Mouse (Mus musculus): ENCODE measurements around the gene Notch3. TPM values are rescaled to one million over a fixed set of nuclear protein-coding genes. Genes with fewer than 3 reads are reported as not detected.

Gene Notch3
- polyA plus RNA-seq, 1 experiment: 8.3 TPM

- peaks cover 14% of the 10 kb centered on the region for H3K4me1 ChIP-seq (ENCODE audit: control insufficient read depth, insufficient read depth, insufficient read length, low read length)
- H3K4me3 ChIP-seq (ENCODE audit: low read depth, low read length): no peak overlapping the region
- 61% methylated on average over 4 of the region's 4 CpGs for WGBS
- H3K36me3 ChIP-seq (ENCODE audit: control insufficient read depth, insufficient read depth, low read length): no peaks in the 10 kb centered on the region
- no peak for TF ChIP-seq CTCF (IDR thresholded peaks at IDR 0.05; ENCODE audit: extremely low read depth, insufficient read length, insufficient replicate concordance, low read depth, low read length)
- TF ChIP-seq POLR2A (IDR thresholded peaks at IDR 0.05; ENCODE audit: low read depth, low read length): no peak
- no peak overlapping the region for H3K27ac ChIP-seq (ENCODE audit: insufficient read depth, low read depth, low read length)
- H3K27me3 ChIP-seq (ENCODE audit: control insufficient read depth, insufficient read depth, low read length): peaks cover 4% of the 10 kb centered on the region
Measured at GRCm38 (mm10) chr17:32160882-32161281, 5.8 kb downstream of the Notch3 start.

DNA sequence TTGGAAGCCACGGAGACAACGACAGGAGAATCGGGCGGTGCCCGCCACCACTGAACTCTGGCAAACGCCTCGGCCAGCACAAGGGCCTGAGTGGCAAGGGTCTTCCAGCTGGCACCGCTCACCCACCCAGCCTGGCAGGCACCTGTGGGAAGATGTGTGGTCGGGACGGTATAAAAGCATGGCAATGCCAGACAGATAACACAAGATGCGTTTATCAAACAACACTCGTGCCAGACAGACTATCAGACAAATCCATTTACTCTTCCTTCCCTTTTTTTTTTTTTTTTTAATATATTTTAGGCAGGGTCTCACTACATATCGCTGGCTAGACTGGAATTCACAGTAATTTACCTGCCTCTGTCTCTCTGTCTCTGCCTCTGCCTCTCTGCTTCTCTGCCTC lies 7.8 kb downstream of the Notch3 start:
- Histone ChIP-seq H3K27me3 (ENCODE audit: control insufficient read depth, insufficient read depth, low read length) (0 out of 2 replicates have a peak, but pooled peaks cover 4% of the 10 kb centered on the region), H3K4me1 (ENCODE audit: control insufficient read depth, insufficient read depth, insufficient read length, low read length) (peaks cover 6% of the 10 kb centered on the region), H3K27ac (ENCODE audit: insufficient read depth, low read depth, low read length) (no peak overlapping the region), H3K36me3 (ENCODE audit: control insufficient read depth, insufficient read depth, low read length) (no peaks in the 10 kb centered on the region), H3K4me3 (ENCODE audit: low read depth, low read length) (no peak overlapping the region)
- TF ChIP-seq POLR2A (IDR thresholded peaks at IDR 0.05; ENCODE audit: low read depth, low read length) (no peak), CTCF (IDR thresholded peaks at IDR 0.05; ENCODE audit: extremely low read depth, insufficient read length, insufficient replicate concordance, low read depth, low read length) (no peak)
- WGBS: 57% methylated on average over 13 of the region's 13 CpGs

DNA sequence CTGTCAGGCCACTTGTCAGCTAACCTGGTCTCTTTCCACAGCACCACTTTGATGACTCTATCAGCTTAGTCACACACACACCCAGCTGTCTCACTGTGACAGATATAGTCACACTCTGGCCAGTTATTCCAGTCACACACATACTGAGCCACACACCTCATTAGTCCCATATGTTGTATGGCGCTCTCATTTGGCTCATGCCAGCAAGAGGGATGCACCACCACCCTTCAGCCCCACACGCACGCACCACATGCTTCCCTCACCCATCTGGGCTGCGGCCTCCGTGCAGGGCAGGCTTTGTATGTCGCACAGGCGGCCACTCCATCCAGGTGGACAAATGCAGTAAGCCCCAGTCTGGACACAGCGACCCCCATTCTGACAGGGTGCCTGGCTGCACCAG lies 19.9 kb downstream of the Notch3 start:
- 95% methylated on average over 8 of the region's 8 CpGs for WGBS
- H3K27me3 ChIP-seq (ENCODE audit: control insufficient read depth, insufficient read depth, low read length): no peaks in the 10 kb centered on the region
- no peak overlapping the region for H3K27ac ChIP-seq (ENCODE audit: insufficient read depth, low read depth, low read length)
- H3K4me1 ChIP-seq (ENCODE audit: control insufficient read depth, insufficient read depth, insufficient read length, low read length): peaks cover 3% of the 10 kb centered on the region
- H3K36me3 ChIP-seq (ENCODE audit: control insufficient read depth, insufficient read depth, low read length): no peaks in the 10 kb centered on the region
- TF ChIP-seq CTCF (IDR thresholded peaks at IDR 0.05; ENCODE audit: extremely low read depth, insufficient read length, insufficient replicate concordance, low read depth, low read length) (no peak), POLR2A (IDR thresholded peaks at IDR 0.05; ENCODE audit: low read depth, low read length) (no peak)
- H3K4me3 ChIP-seq (ENCODE audit: low read depth, low read length): no peak overlapping the region

GRCm38 (mm10) chr17:32142907-32143854 lies 23.5 kb downstream of the Notch3 start:
- TF ChIP-seq CTCF (IDR thresholded peaks at IDR 0.05; ENCODE audit: extremely low read depth, insufficient read length, insufficient replicate concordance, low read depth, low read length): peak; percentile 76
- no peak for TF ChIP-seq POLR2A (IDR thresholded peaks at IDR 0.05; ENCODE audit: low read depth, low read length)
- Histone ChIP-seq H3K36me3 (ENCODE audit: control insufficient read depth, insufficient read depth, low read length) (no peaks in the 10 kb centered on the region), H3K27ac (ENCODE audit: insufficient read depth, low read depth, low read length) (no peak overlapping the region), H3K27me3 (ENCODE audit: control insufficient read depth, insufficient read depth, low read length) (no peaks in the 10 kb centered on the region), H3K4me3 (ENCODE audit: low read depth, low read length) (peak overlapping the region; percentile 24), H3K4me1 (ENCODE audit: control insufficient read depth, insufficient read depth, insufficient read length, low read length) (peaks cover 3% of the 10 kb centered on the region)
- WGBS: 28% methylated on average over 39 of the region's 39 CpGs

- no peaks in the 10 kb centered on the region for H3K36me3 ChIP-seq (ENCODE audit: control insufficient read depth, insufficient read depth, low read length)
- no peak overlapping the region for H3K27ac ChIP-seq (ENCODE audit: insufficient read depth, low read depth, low read length)
- TF ChIP-seq POLR2A (IDR thresholded peaks at IDR 0.05; ENCODE audit: low read depth, low read length) (no peak), CTCF (IDR thresholded peaks at IDR 0.05; ENCODE audit: extremely low read depth, insufficient read length, insufficient replicate concordance, low read depth, low read length) (no peak)
Measured at GRCm38 (mm10) chr17:32142234-32142633, 24.4 kb downstream of the Notch3 start.

GRCm38 (mm10) chr17:32133375-32133774 lies 33.3 kb downstream of the Notch3 start:
- H3K27ac ChIP-seq (ENCODE audit: insufficient read depth, low read depth, low read length): no peak overlapping the region
- no peaks in the 10 kb centered on the region for H3K27me3 ChIP-seq (ENCODE audit: control insufficient read depth, insufficient read depth, low read length)
- H3K36me3 ChIP-seq (ENCODE audit: control insufficient read depth, insufficient read depth, low read length): no peaks in the 10 kb centered on the region
- no peak overlapping the region for H3K4me3 ChIP-seq (ENCODE audit: low read depth, low read length)
- no peaks in the 10 kb centered on the region for H3K4me1 ChIP-seq (ENCODE audit: control insufficient read depth, insufficient read depth, insufficient read length, low read length)
- TF ChIP-seq POLR2A (IDR thresholded peaks at IDR 0.05; ENCODE audit: low read depth, low read length) (no peak), CTCF (IDR thresholded peaks at IDR 0.05; ENCODE audit: extremely low read depth, insufficient read length, insufficient replicate concordance, low read depth, low read length) (no peak)
- whole genome bisulfite sequencing: 89% methylated on average over 16 of the region's 16 CpGs

More at GRCm38 (mm10) chr17:32142234-32142633, 24.4 kb downstream of the Notch3 start:
- H3K4me1 ChIP-seq (ENCODE audit: control insufficient read depth, insufficient read depth, insufficient read length, low read length): peaks cover 3% of the 10 kb centered on the region
- H3K4me3 ChIP-seq (ENCODE audit: low read depth, low read length): no peak overlapping the region
- 98% methylated on average over 1 of the region's 1 CpGs for WGBS
- no peaks in the 10 kb centered on the region for H3K27me3 ChIP-seq (ENCODE audit: control insufficient read depth, insufficient read depth, low read length)

DNA sequence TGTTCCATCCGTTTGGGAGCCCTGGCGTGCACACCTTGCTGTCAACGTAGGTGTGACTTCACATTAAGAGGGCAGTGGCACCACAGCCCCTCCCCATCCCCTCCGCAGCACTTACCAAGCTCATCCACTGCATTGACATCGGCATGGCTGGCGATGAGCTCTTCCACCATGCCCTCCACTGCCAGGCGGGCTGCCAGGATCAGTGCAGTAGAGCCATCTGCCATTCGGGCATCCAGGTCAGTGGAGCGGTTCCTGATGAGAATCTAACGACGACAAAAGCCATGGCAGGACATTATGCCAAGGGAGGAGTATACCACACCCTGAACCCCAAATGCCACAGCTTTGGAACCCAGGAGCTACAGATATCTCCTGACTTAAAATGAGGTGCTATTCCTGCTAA lies 34.6 kb downstream of the Notch3 start:
- WGBS: 87% methylated on average over 11 of the region's 11 CpGs
- TF ChIP-seq POLR2A (IDR thresholded peaks at IDR 0.05; ENCODE audit: low read depth, low read length): no peak
- no peaks in the 10 kb centered on the region for H3K36me3 ChIP-seq (ENCODE audit: control insufficient read depth, insufficient read depth, low read length)
- no peak overlapping the region for H3K27ac ChIP-seq (ENCODE audit: insufficient read depth, low read depth, low read length)
- H3K4me3 ChIP-seq (ENCODE audit: low read depth, low read length): no peak overlapping the region
- H3K4me1 ChIP-seq (ENCODE audit: control insufficient read depth, insufficient read depth, insufficient read length, low read length): no peaks in the 10 kb centered on the region
- H3K27me3 ChIP-seq (ENCODE audit: control insufficient read depth, insufficient read depth, low read length): no peaks in the 10 kb centered on the region

Measured in small intestine, adult 2 months (tissue).